ENCODE assay signal across 11 mouse cellular contexts in the genomic region with DNA sequence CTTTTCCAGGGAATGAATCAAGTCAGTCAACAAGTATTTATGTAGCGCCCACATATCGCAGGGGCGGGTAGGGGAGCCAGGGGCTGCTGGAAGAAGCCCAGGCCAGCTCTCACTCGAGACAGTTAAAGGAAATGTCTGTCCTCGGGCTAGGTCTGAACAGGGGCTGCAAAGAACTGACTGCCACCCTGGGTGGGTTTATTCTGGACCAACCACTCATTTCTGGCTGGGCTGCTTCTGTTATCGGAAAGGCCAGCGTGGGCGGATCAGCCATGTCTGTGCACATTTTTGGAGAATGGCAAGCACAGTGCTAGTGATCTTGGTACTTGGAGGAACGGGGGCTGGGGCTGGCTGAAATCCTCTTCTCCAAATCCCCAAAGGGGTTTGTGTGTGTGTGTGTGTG.
DNase-seq lines count a peak whose midpoint lies in the region; ATAC-seq and TF ChIP-seq lines count a peak whose summit lies in the region.
"Had no signal": no experiment of that assay in that cellular context is flagged by ENCODE, and none has a peak within 500 bp of the region (broad histone marks: within the 10 kb centered on the region; RNA-seq: fewer than 3 reads in every experiment).

No protein-coding gene starts in this region.

- H3K36me3 ChIP-seq in forebrain, embryonic 10.5 days (replicated peaks), result peaks cover 10% of the 10 kb centered on the region
- no peaks in the 10 kb centered on the region for H3K36me3 ChIP-seq in forebrain, embryonic 16.5 days (ENCODE audit: control insufficient read depth, insufficient read depth)
- no peaks in the 10 kb centered on the region for H3K36me3 ChIP-seq in stomach, postnatal 0 days (ENCODE audit: control insufficient read depth, insufficient read depth, low read length)
- H3K36me3 ChIP-seq: hindbrain, embryonic 15.5 days had no signal

- no peak overlapping the region for H3K9ac ChIP-seq in forebrain, embryonic 16.5 days (replicated peaks; ENCODE audit: low read depth, low read length)
- no peak overlapping the region for H3K9ac ChIP-seq in stomach, postnatal 0 days (ENCODE audit: low read length)
- H3K9ac ChIP-seq: hindbrain, embryonic 15.5 days had no signal

- peaks cover 18% of the 10 kb centered on the region; the same call in 1 of the 2 replicates for H3K27me3 ChIP-seq in forebrain, embryonic 10.5 days (ENCODE audit: poor library complexity, severe bottlenecking)
- H3K27me3 ChIP-seq in forebrain, embryonic 16.5 days (replicated peaks; ENCODE audit: control insufficient read depth, insufficient read depth, low read length), result no peaks in the 10 kb centered on the region
- H3K27me3 ChIP-seq in stomach, postnatal 0 days (ENCODE audit: control insufficient read depth, insufficient read depth, low read length), result no peaks in the 10 kb centered on the region
- H3K27me3 ChIP-seq: hindbrain, embryonic 15.5 days had no signal

- H3K4me3 ChIP-seq in forebrain, embryonic 10.5 days, result no peak overlapping the region
- H3K4me3 ChIP-seq in forebrain, embryonic 16.5 days (replicated peaks; ENCODE audit: low read length), result no peak overlapping the region
- no peak overlapping the region for H3K4me3 ChIP-seq in stomach, postnatal 0 days (ENCODE audit: low read depth, low read length)
- H3K4me3 ChIP-seq: hindbrain, embryonic 15.5 days had no signal

- 82% methylated on average over 9 of the region's 9 CpGs for WGBS in forebrain, embryonic 10.5 days
- WGBS in forebrain, embryonic 16.5 days, result 69% methylated on average over 9 of the region's 9 CpGs
- 39% methylated on average over 9 of the region's 9 CpGs for WGBS in stomach, postnatal 0 days

- ATAC-seq in forebrain, embryonic 16.5 days, result no peak
- peak; percentile 36; the same call in 1 of the 2 replicates for ATAC-seq in stomach, postnatal 0 days (ENCODE audit: low FRiP score, low TSS enrichment)

- H3K9me3 ChIP-seq in forebrain, embryonic 10.5 days, result no peaks in the 10 kb centered on the region
- no peaks in the 10 kb centered on the region for H3K9me3 ChIP-seq in forebrain, embryonic 16.5 days (ENCODE audit: control insufficient read depth, low read length)
- H3K9me3 ChIP-seq in stomach, postnatal 0 days (ENCODE audit: control insufficient read depth, low read length), result no peaks in the 10 kb centered on the region
- H3K9me3 ChIP-seq: hindbrain, embryonic 15.5 days had no signal

- TF ChIP-seq EP300 in stomach, postnatal 0 days (optimal IDR thresholded peaks at IDR 0.05), result no peak

- H3K4me1 ChIP-seq in forebrain, embryonic 10.5 days, result peaks cover 68% of the 10 kb centered on the region
- 0 out of 2 replicates have a peak, but pooled peaks cover 9% of the 10 kb centered on the region for H3K4me1 ChIP-seq in forebrain, embryonic 16.5 days (replicated peaks; ENCODE audit: control insufficient read depth, insufficient read depth, low read length)
- H3K4me1 ChIP-seq in stomach, postnatal 0 days (replicated peaks; ENCODE audit: control insufficient read depth, insufficient read depth), result peaks cover 2% of the 10 kb centered on the region
- H3K4me1 ChIP-seq: hindbrain, embryonic 15.5 days had no signal

- no peak for DNase-seq in forebrain, embryonic 10.5 days (ENCODE audit: extremely low spot score, low spot score)
- DNase-seq in ovary, adult 18-20 months (ENCODE audit: low spot score), result peak; percentile 26
- DNase-seq in ovary, postnatal 10 days (ENCODE audit: low spot score), result no peak
- peak; percentile 39 to 63 for DNase-seq in left cerebral cortex, postnatal 14 days (ENCODE audit: low spot score in 2 of 2)
- DNase-seq in stomach, postnatal 0 days (ENCODE audit: low spot score), result no peak
- DNase-seq in cerebellum, adult 11-12 months, result no peak
- DNase-seq in gastrocnemius, postnatal 36 days, result no peak
- DNase-seq: retina, postnatal 1 day had no signal

- intact Hi-C loops in left cerebral cortex, postnatal 14 days (cut with DNase I), result no loop called here
- intact Hi-C loops in gastrocnemius, postnatal 36 days (cut with DNase I), result no loop called here

- no peak for TF ChIP-seq CTCF in stomach, postnatal 0 days (IDR thresholded peaks at IDR 0.05; ENCODE audit: low read depth)

- 0 out of 2 replicates have a peak overlapping the region, but pooled peaks have one; percentile 18 for H3K27ac ChIP-seq in forebrain, embryonic 10.5 days
- no peak overlapping the region for H3K27ac ChIP-seq in forebrain, embryonic 16.5 days (ENCODE audit: low read length)
- 0 out of 2 replicates have a peak overlapping the region, but pooled peaks have one; percentile 24 for H3K27ac ChIP-seq in stomach, postnatal 0 days (replicated peaks)
- H3K27ac ChIP-seq: hindbrain, embryonic 15.5 days; macrophage had no signal

- no peak overlapping the region for H3K4me2 ChIP-seq in forebrain, embryonic 16.5 days (ENCODE audit: low read length)
- no peak overlapping the region for H3K4me2 ChIP-seq in stomach, postnatal 0 days (replicated peaks; ENCODE audit: low read depth)
- H3K4me2 ChIP-seq: hindbrain, embryonic 15.5 days had no signal

Comparison
In these comparisons a context has a peak if more than half of its experiments do, and no peak if none do; other contexts are left out.
1. DNase-seq: peak in ovary, adult 18-20 months (single experiment) and left cerebral cortex, postnatal 14 days (2 of 2); none in forebrain, embryonic 10.5 days (single experiment), ovary, postnatal 10 days (single experiment), stomach, postnatal 0 days (single experiment), cerebellum, adult 11-12 months (single experiment) and gastrocnemius, postnatal 36 days (0 of 2).